Comparison of ENCODE assay signal across 12 mouse cellular contexts in the genomic region with DNA sequence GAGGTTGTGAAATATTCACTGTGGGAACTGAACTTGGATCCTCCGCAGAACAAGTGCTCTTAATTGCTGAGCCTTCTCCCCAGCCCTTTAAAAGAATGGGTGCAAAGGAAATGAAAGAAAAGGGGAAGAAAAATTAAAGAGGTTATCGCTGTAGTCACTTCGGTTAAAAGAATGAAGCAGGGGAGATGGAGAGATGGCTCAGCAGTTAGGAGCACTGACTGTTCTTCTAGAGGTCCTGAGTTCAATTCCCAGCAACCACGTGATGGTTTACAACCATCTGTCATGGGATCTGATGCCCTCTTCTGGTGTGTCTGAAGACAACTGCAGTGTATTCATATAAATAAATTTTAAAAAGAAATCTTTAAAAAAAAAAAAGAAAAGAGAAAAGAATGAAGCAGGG. TPM values are rescaled to one million over a fixed set of nuclear protein-coding genes. Genes with fewer than 3 reads are reported as not detected.
DNase-seq lines count a peak whose midpoint lies in the region; ATAC-seq and TF ChIP-seq lines count a peak whose summit lies in the region.
"Had no signal": no experiment of that assay in that cellular context is flagged by ENCODE, and none has a peak within 500 bp of the region (broad histone marks: within the 10 kb centered on the region; RNA-seq: fewer than 3 reads in every experiment).

No protein-coding gene starts in this region.

- peak overlapping the region; percentile 90 for H3K4me2 ChIP-seq in heart, embryonic 15.5 days
- no peak overlapping the region; the same call in 1 of the 2 replicates for H3K4me2 ChIP-seq in heart, embryonic 11.5 days
- peak overlapping the region; percentile 74; the same call in 1 of the 2 replicates for H3K4me2 ChIP-seq in lung, embryonic 15.5 days
- no peak overlapping the region for H3K4me2 ChIP-seq in midbrain, embryonic 16.5 days (ENCODE audit: low read length)

- no peak for ATAC-seq in heart, embryonic 15.5 days (replicated peaks; ENCODE audit: insufficient number of reproducible peaks, insufficient read depth, low FRiP score, low read depth)
- no peak for ATAC-seq in heart, embryonic 11.5 days (replicated peaks; ENCODE audit: insufficient number of reproducible peaks, low FRiP score, low TSS enrichment)
- ATAC-seq in lung, embryonic 15.5 days (ENCODE audit: borderline replicate concordance, extremely low read depth, low FRiP score, low TSS enrichment) = no peak
- no peak for ATAC-seq in midbrain, embryonic 16.5 days
- ATAC-seq: forebrain, embryonic 13.5 days had no signal

- no peak for TF ChIP-seq CTCF in lung, adult 2 months (IDR thresholded peaks at IDR 0.05; ENCODE audit: insufficient read depth, low read length)
- no peak for TF ChIP-seq CTCF in small intestine, adult 2 months (IDR thresholded peaks at IDR 0.05; ENCODE audit: extremely low read depth, insufficient read length, insufficient replicate concordance, low read depth, low read length)

- WGBS in heart, embryonic 15.5 days = 85% methylated on average over 4 of the region's 4 CpGs
- 78% methylated on average over 4 of the region's 4 CpGs for WGBS in heart, embryonic 11.5 days (ENCODE audit: insufficient replicate concordance)
- WGBS in lung, embryonic 15.5 days = 80% methylated on average over 4 of the region's 4 CpGs
- WGBS in lung, adult 2 months = 72% methylated on average over 4 of the region's 4 CpGs
- 80% methylated on average over 4 of the region's 4 CpGs for WGBS in small intestine, adult 2 months
- WGBS in midbrain, embryonic 16.5 days = 87% methylated on average over 4 of the region's 4 CpGs

- peaks cover 25% of the 10 kb centered on the region for H3K4me1 ChIP-seq in heart, embryonic 15.5 days (replicated peaks)
- peaks cover 18% of the 10 kb centered on the region; the same call in 1 of the 2 replicates for H3K4me1 ChIP-seq in heart, embryonic 11.5 days (ENCODE audit: control insufficient read depth, insufficient read depth, low read length)
- H3K4me1 ChIP-seq in lung, embryonic 15.5 days = peaks cover 26% of the 10 kb centered on the region
- peaks cover 8% of the 10 kb centered on the region for H3K4me1 ChIP-seq in lung, adult 2 months (ENCODE audit: control insufficient read depth, insufficient read depth, low read length)
- peaks cover 3% of the 10 kb centered on the region; the same call in 1 of the 2 replicates for H3K4me1 ChIP-seq in brown adipose tissue, adult 24 weeks (ENCODE audit: control insufficient read depth, insufficient read depth, insufficient read length, low read length)
- peaks cover 5% of the 10 kb centered on the region for H3K4me1 ChIP-seq in small intestine, adult 2 months (ENCODE audit: control insufficient read depth, insufficient read depth, insufficient read length, low read length)
- H3K4me1 ChIP-seq in midbrain, embryonic 16.5 days (ENCODE audit: control insufficient read depth, insufficient read depth, low read length) = peaks cover 21% of the 10 kb centered on the region

- H3K9ac ChIP-seq in heart, embryonic 15.5 days = no peak overlapping the region
- no peak overlapping the region for H3K9ac ChIP-seq in heart, embryonic 11.5 days (ENCODE audit: low read depth, low read length)
- no peak overlapping the region for H3K9ac ChIP-seq in lung, embryonic 15.5 days
- H3K9ac ChIP-seq in midbrain, embryonic 16.5 days (ENCODE audit: low read depth, low read length) = no peak overlapping the region
- H3K9ac ChIP-seq: forebrain, embryonic 13.5 days had no signal

- no peaks in the 10 kb centered on the region for H3K36me3 ChIP-seq in heart, embryonic 15.5 days
- H3K36me3 ChIP-seq in heart, embryonic 11.5 days (ENCODE audit: control insufficient read depth, insufficient read depth, low read length) = 0 out of 2 replicates have a peak, but pooled peaks cover 3% of the 10 kb centered on the region
- no peaks in the 10 kb centered on the region for H3K36me3 ChIP-seq in lung, embryonic 15.5 days
- no peaks in the 10 kb centered on the region for H3K36me3 ChIP-seq in small intestine, adult 2 months (ENCODE audit: control insufficient read depth, insufficient read depth, low read length)
- H3K36me3 ChIP-seq in midbrain, embryonic 16.5 days (ENCODE audit: control insufficient read depth, insufficient read depth, low read length) = 0 out of 2 replicates have a peak, but pooled peaks cover 3% of the 10 kb centered on the region

- TF ChIP-seq POLR2A in lung, adult 2 months (IDR thresholded peaks at IDR 0.05; ENCODE audit: borderline replicate concordance, extremely low read depth, low read depth, low read length) = no peak
- no peak for TF ChIP-seq POLR2A in small intestine, adult 2 months (IDR thresholded peaks at IDR 0.05; ENCODE audit: low read depth, low read length)

- no peak overlapping the region for H3K27ac ChIP-seq in heart, embryonic 15.5 days
- H3K27ac ChIP-seq in heart, embryonic 11.5 days (ENCODE audit: low read depth, low read length) = no peak overlapping the region
- H3K27ac ChIP-seq in lung, embryonic 15.5 days = no peak overlapping the region
- 0 out of 2 replicates have a peak overlapping the region, but pooled peaks have one; percentile 75 for H3K27ac ChIP-seq in brown adipose tissue, adult 24 weeks (replicated peaks; ENCODE audit: low read depth, low read length)
- 0 out of 2 replicates have a peak overlapping the region, but pooled peaks have one; percentile 50 for H3K27ac ChIP-seq in small intestine, adult 2 months (ENCODE audit: insufficient read depth, low read depth, low read length)
- no peak overlapping the region for H3K27ac ChIP-seq in midbrain, embryonic 16.5 days (ENCODE audit: low read length)
- H3K27ac ChIP-seq: forebrain, embryonic 13.5 days; left cerebral cortex, adult 2 months had no signal

- H3K4me3 ChIP-seq in heart, embryonic 15.5 days = no peak overlapping the region; the same call in 1 of the 2 replicates
- H3K4me3 ChIP-seq in heart, embryonic 11.5 days (ENCODE audit: low read depth, low read length) = no peak overlapping the region
- no peak overlapping the region for H3K4me3 ChIP-seq in lung, embryonic 15.5 days
- no peak overlapping the region for H3K4me3 ChIP-seq in lung, adult 2 months (replicated peaks; ENCODE audit: extremely low read depth, low read depth, low read length)
- H3K4me3 ChIP-seq in brown adipose tissue, adult 24 weeks (ENCODE audit: insufficient read depth, low read depth, low read length) = peak overlapping the region; percentile 70
- no peak overlapping the region for H3K4me3 ChIP-seq in small intestine, adult 2 months (ENCODE audit: low read depth, low read length)
- no peak overlapping the region for H3K4me3 ChIP-seq in midbrain, embryonic 16.5 days (ENCODE audit: low read depth, low read length)
- H3K4me3 ChIP-seq: forebrain, embryonic 13.5 days had no signal

- no peaks in the 10 kb centered on the region for H3K9me3 ChIP-seq in heart, embryonic 15.5 days (replicated peaks)
- no peaks in the 10 kb centered on the region for H3K9me3 ChIP-seq in heart, embryonic 11.5 days (replicated peaks; ENCODE audit: control insufficient read depth, low read length)
- H3K9me3 ChIP-seq in lung, embryonic 15.5 days = no peaks in the 10 kb centered on the region
- H3K9me3 ChIP-seq in midbrain, embryonic 16.5 days (replicated peaks; ENCODE audit: control insufficient read depth, low read length, poor library complexity, severe bottlenecking) = no peaks in the 10 kb centered on the region
- H3K9me3 ChIP-seq: forebrain, embryonic 13.5 days had no signal

- no peak for DNase-seq in lung, adult 2 months
- no peak for DNase-seq in frontal cortex, adult 2 months (ENCODE audit: extremely low spot score in 1 of 2, low spot score in 1 of 2)
- DNase-seq: right cerebral cortex, adult 18-20 months had no signal

- H3K27me3 ChIP-seq in heart, embryonic 15.5 days = peaks cover 27% of the 10 kb centered on the region
- H3K27me3 ChIP-seq in heart, embryonic 11.5 days (ENCODE audit: control insufficient read depth, insufficient read depth, low read length) = peaks cover 25% of the 10 kb centered on the region
- peaks cover 39% of the 10 kb centered on the region for H3K27me3 ChIP-seq in lung, embryonic 15.5 days
- H3K27me3 ChIP-seq in small intestine, adult 2 months (ENCODE audit: control insufficient read depth, insufficient read depth, low read length) = peaks cover 8% of the 10 kb centered on the region
- H3K27me3 ChIP-seq in midbrain, embryonic 16.5 days (ENCODE audit: control insufficient read depth, insufficient read depth, low read depth, low read length) = peaks cover 14% of the 10 kb centered on the region

RNA-seq across cellular contexts. Expression of a gene that starts 1.5 kb away (rescaled TPM):
- polyA plus RNA-seq in heart, embryonic 15.5 days (2015; fragmentation: Nextera tagmentation; extraction: Ambion mirVana) = 2.4 and 2.8 TPM in 2 replicates
- 0.34 and 0.68 TPM in 2 replicates for polyA plus RNA-seq in heart, embryonic 11.5 days (2014; fragmentation: Nextera tagmentation; extraction: Ambion mirVana)
- polyA plus RNA-seq in lung, embryonic 15.5 days (2015; fragmentation: Nextera tagmentation; extraction: Ambion mirVana) = 0.65 and 0.97 TPM in 2 replicates
- 1.4 and 1.8 TPM in 2 replicates for polyA plus RNA-seq in lung, adult 2 months (2012; rRNA removed)
- 2.8 and 3.6 TPM in 2 replicates for polyA plus RNA-seq in brown adipose tissue, adult 24 weeks (2012; ENCODE audit: insufficient read depth, insufficient read length, missing spikeins)
- 0.98 and 2.1 TPM in 2 replicates for polyA plus RNA-seq in small intestine, adult 2 months (2012; rRNA removed)
- 41.3 and 42.8 TPM in 2 replicates for polyA plus RNA-seq in frontal cortex, adult 2 months (2012; rRNA removed)
- 3.5 and 4.6 TPM in 2 replicates for polyA plus RNA-seq in midbrain, embryonic 16.5 days (2015; fragmentation: Nextera tagmentation; extraction: Ambion mirVana)

RNA-seq across cellular contexts. Expression of a gene that starts 1.6 kb away (rescaled TPM):
- polyA plus RNA-seq in heart, embryonic 15.5 days (2015; fragmentation: Nextera tagmentation; extraction: Ambion mirVana) = 63.4 and 64.4 TPM in 2 replicates
- 78.1 and 88.6 TPM in 2 replicates for polyA plus RNA-seq in heart, embryonic 11.5 days (2014; fragmentation: Nextera tagmentation; extraction: Ambion mirVana)
- polyA plus RNA-seq in lung, embryonic 15.5 days (2015; fragmentation: Nextera tagmentation; extraction: Ambion mirVana) = 87.4 and 97.8 TPM in 2 replicates
- 7.4 and 17.1 TPM in 2 replicates for polyA plus RNA-seq in lung, adult 2 months (2012; rRNA removed)
- 33.8 and 36.6 TPM in 2 replicates for polyA plus RNA-seq in brown adipose tissue, adult 24 weeks (2012; ENCODE audit: insufficient read depth, insufficient read length, missing spikeins)
- polyA plus RNA-seq in small intestine, adult 2 months (2012; rRNA removed) = 1.4 and 3.0 TPM in 2 replicates
- polyA plus RNA-seq in frontal cortex, adult 2 months (2012; rRNA removed) = 78.0 and 87.7 TPM in 2 replicates
- polyA plus RNA-seq in midbrain, embryonic 16.5 days (2015; fragmentation: Nextera tagmentation; extraction: Ambion mirVana) = 106 and 110 TPM in 2 replicates

RNA-seq across cellular contexts. Expression of a gene that starts 26.3 kb away (rescaled TPM):
- polyA plus RNA-seq in heart, embryonic 15.5 days (2015; fragmentation: Nextera tagmentation; extraction: Ambion mirVana) = 0.09 and 0.32 TPM in 2 replicates
- polyA plus RNA-seq in heart, embryonic 11.5 days (2014; fragmentation: Nextera tagmentation; extraction: Ambion mirVana) = 0.39 TPM in 1 of 2 replicates, not detected in the other
- polyA plus RNA-seq in lung, embryonic 15.5 days (2015; fragmentation: Nextera tagmentation; extraction: Ambion mirVana) = 0.19 and 0.40 TPM in 2 replicates
- polyA plus RNA-seq in lung, adult 2 months (2012; rRNA removed) = 0.05 and 0.07 TPM in 2 replicates
- not detected in 2 replicates for polyA plus RNA-seq in brown adipose tissue, adult 24 weeks (2012; ENCODE audit: insufficient read depth, insufficient read length, missing spikeins)
- polyA plus RNA-seq in small intestine, adult 2 months (2012; rRNA removed) = 0.06 TPM in 1 of 2 replicates, not detected in the other
- polyA plus RNA-seq in frontal cortex, adult 2 months (2012; rRNA removed) = 0.74 and 0.86 TPM in 2 replicates
- 0.70 and 0.81 TPM in 2 replicates for polyA plus RNA-seq in midbrain, embryonic 16.5 days (2015; fragmentation: Nextera tagmentation; extraction: Ambion mirVana)
- polyA plus RNA-seq: kidney, adult 2 months had no signal

RNA-seq across cellular contexts. Expression of a gene that starts 55.2 kb away (rescaled TPM):
- 5.8 and 7.3 TPM in 2 replicates for polyA plus RNA-seq in heart, embryonic 15.5 days (2015; fragmentation: Nextera tagmentation; extraction: Ambion mirVana)
- 9.5 and 10.2 TPM in 2 replicates for polyA plus RNA-seq in heart, embryonic 11.5 days (2014; fragmentation: Nextera tagmentation; extraction: Ambion mirVana)
- 8.8 and 9.2 TPM in 2 replicates for polyA plus RNA-seq in lung, embryonic 15.5 days (2015; fragmentation: Nextera tagmentation; extraction: Ambion mirVana)
- polyA plus RNA-seq in lung, adult 2 months (2012; rRNA removed) = 3.4 and 4.4 TPM in 2 replicates
- 23.7 and 36.2 TPM in 2 replicates for polyA plus RNA-seq in brown adipose tissue, adult 24 weeks (2012; ENCODE audit: insufficient read depth, insufficient read length, missing spikeins)
- polyA plus RNA-seq in small intestine, adult 2 months (2012; rRNA removed) = 1.9 and 5.8 TPM in 2 replicates
- polyA plus RNA-seq in frontal cortex, adult 2 months (2012; rRNA removed) = 4.6 and 5.5 TPM in 2 replicates
- 23.5 and 25.7 TPM in 2 replicates for polyA plus RNA-seq in midbrain, embryonic 16.5 days (2015; fragmentation: Nextera tagmentation; extraction: Ambion mirVana)

Comparison
In these comparisons a context has a peak if more than half of its experiments do, and no peak if none do; other contexts are left out.
1. H3K4me2 ChIP-seq: peak in heart, embryonic 15.5 days (single experiment) and lung, embryonic 15.5 days (single experiment); none in heart, embryonic 11.5 days (single experiment) and midbrain, embryonic 16.5 days (single experiment).
2. H3K27ac ChIP-seq: peak in brown adipose tissue, adult 24 weeks (single experiment) and small intestine, adult 2 months (single experiment); none in heart, embryonic 15.5 days (single experiment), heart, embryonic 11.5 days (single experiment), lung, embryonic 15.5 days (single experiment) and midbrain, embryonic 16.5 days (single experiment).